Mouse (Mus musculus) embryonic facial prominence, embryonic 11.5 days (tissue): ENCODE measurements around the gene Fabp3. TPM values are rescaled to one million over a fixed set of nuclear protein-coding genes. Genes with fewer than 3 reads are reported as not detected.

Experiments used
- ATAC-seq: fragments of 200-750 bp; cut with Nextera tagmentation; replicated peaks from 2 replicates; pipeline ENCODE4 v1.8.0; 2017; ENCODE audit warnings: low read depth; ENCODE audit not compliant: insufficient number of reproducible peaks, low FRiP score, low TSS enrichment
- DNase-seq: peaks from one replicate; pipeline ENCODE4 v3.0.0-alpha.2; 2015; ENCODE audit warnings: low spot score
- H3K27ac ChIP-seq: fragments of 300-500 bp; sonication (generic); replicated peaks from 2 replicates; pipeline ENCODE4 v1.5.1; 2014; ENCODE audit warnings: mild to moderate bottlenecking, low read depth, low read length, control low read depth
- H3K27me3 ChIP-seq: fragments of 300-500 bp; sonication (generic); 2 replicates; pipeline ENCODE4 v1.6.1; 2014; ENCODE audit warnings: mild to moderate bottlenecking, low read length, moderate library complexity, mixed read lengths; ENCODE audit not compliant: control insufficient read depth, insufficient read depth
- H3K36me3 ChIP-seq: fragments of 300-500 bp; sonication (generic); replicated peaks from 2 replicates; pipeline ENCODE4 v1.6.1; 2014; ENCODE audit warnings: low read depth, mild to moderate bottlenecking, low read length, moderate library complexity, mixed read lengths; ENCODE audit not compliant: control insufficient read depth, insufficient read depth
- H3K4me1 ChIP-seq: fragments of 300-500 bp; sonication (generic); 2 replicates; pipeline ENCODE4 v1.6.1; 2014; ENCODE audit warnings: low read length, mixed read lengths; ENCODE audit not compliant: control insufficient read depth, insufficient read depth
- H3K4me2 ChIP-seq: fragments of 300-500 bp; sonication (generic); 2 replicates; pipeline ENCODE4 v1.6.1; 2014; ENCODE audit warnings: low read depth, mild to moderate bottlenecking, control low read depth, low read length, moderate library complexity
- H3K4me3 ChIP-seq: fragments of 300-500 bp; sonication (generic); 2 replicates; pipeline ENCODE4 v1.5.1; 2014; ENCODE audit warnings: low read depth, low read length, control low read depth
- H3K9ac ChIP-seq: fragments of 300-500 bp; sonication (generic); replicated peaks from 2 replicates; pipeline ENCODE4 v1.6.1; 2014; ENCODE audit warnings: mild to moderate bottlenecking, control low read depth, low read length
- H3K9me3 ChIP-seq: fragments of 300-500 bp; sonication (generic); replicated peaks from 2 replicates; pipeline ENCODE4 v1.6.1; 2016; ENCODE audit warnings: mild to moderate bottlenecking, low read length, inconsistent platforms, mixed read lengths; ENCODE audit not compliant: control insufficient read depth
- WGBS: fragments of 180-500 bp; shearing (Covaris S2); extraction: QIAGEN DNeasy Blood & Tissue Kit; methylation state at CpG from one replicate; pipeline ENCODE4 v1.1.7; 2014; 5-methylcytosine and 5-hydroxymethylcytosine counted together
- polyA plus RNA-seq: library from polyadenylated mRNA; unstranded; fragments of >200 nt; fragmentation: Nextera tagmentation; extraction: Ambion mirVana; gene quantifications from 2 replicates; pipeline ENCODE4 v1.2.1, GENCODE M21; 2014

Fabp3 gene
- 12.4 and 15.9 TPM in 2 replicates for polyA plus RNA-seq

- Histone ChIP-seq H3K36me3 (no peaks in the 10 kb centered on the region), H3K4me3 (peak within 1 kb of the TSS; percentile 44), H3K9me3 (no peaks in the 10 kb centered on the region), H3K9ac (peak within 1 kb of the TSS; percentile 43), H3K27me3 (peaks cover 27% of the 10 kb centered on the region), H3K4me2 (peak within 1 kb of the TSS; percentile 91), H3K4me1 (no peaks in the 10 kb centered on the region), H3K27ac (no peak within 1 kb of the TSS)
- peak; percentile 55 for ATAC-seq
- under 1% methylated on average over 52 of the region's 52 CpGs for WGBS
- peak; percentile 62 for DNase-seq
Measured at GRCm38 (mm10) chr4:130308231-130309081, at the start of gene Fabp3, which contains the start of gene Gm10570. Gene Fabp3 (plus strand): TSS chr4:130308595. Gene Gm10570 (minus strand): TSS chr4:130308674.

- Histone ChIP-seq H3K27ac (no peak overlapping the region), H3K9ac (no peak overlapping the region), H3K36me3 (no peaks in the 10 kb centered on the region; the same call in 1 of the 2 replicates), H3K27me3 (no peaks in the 10 kb centered on the region), H3K4me2 (no peak overlapping the region), H3K4me1 (peaks cover 3% of the 10 kb centered on the region; the same call in 1 of the 2 replicates), H3K9me3 (no peaks in the 10 kb centered on the region), H3K4me3 (no peak overlapping the region)
- 32% methylated on average over 5 of the region's 5 CpGs for WGBS
- DNase-seq (peak; percentile 13), ATAC-seq (no peak)
Measured at GRCm38 (mm10) chr4:130260406-130260805, 48.0 kb upstream of the Fabp3 start.

- 21% methylated on average over 11 of the region's 11 CpGs for WGBS
- Histone ChIP-seq H3K9ac (peak overlapping the region; percentile 25; the same call in 1 of the 2 replicates), H3K4me2 (no peak overlapping the region), H3K27me3 (no peaks in the 10 kb centered on the region), H3K4me1 (peaks cover 3% of the 10 kb centered on the region; the same call in 1 of the 2 replicates), H3K9me3 (no peaks in the 10 kb centered on the region), H3K27ac (no peak overlapping the region), H3K4me3 (no peak overlapping the region), H3K36me3 (no peaks in the 10 kb centered on the region; the same call in 1 of the 2 replicates)
- DNase-seq (no peak), ATAC-seq (no peak)
Measured at GRCm38 (mm10) chr4:130264131-130264530, 44.3 kb upstream of the Fabp3 start.

- WGBS, result 23% methylated on average over 24 of the region's 24 CpGs
- ATAC-seq, result no peak
- Histone ChIP-seq H3K27ac (no peak overlapping the region), H3K27me3 (no peaks in the 10 kb centered on the region), H3K36me3 (no peaks in the 10 kb centered on the region; the same call in 1 of the 2 replicates), H3K9me3 (no peaks in the 10 kb centered on the region), H3K4me2 (no peak overlapping the region), H3K9ac (no peak overlapping the region), H3K4me3 (no peak overlapping the region), H3K4me1 (peaks cover 3% of the 10 kb centered on the region; the same call in 1 of the 2 replicates)
- peak; percentile 76 for DNase-seq
Measured at GRCm38 (mm10) chr4:130264698-130265349, 43.6 kb upstream of the Fabp3 start.

- 45% methylated on average over 9 of the region's 9 CpGs for WGBS
- no peak overlapping the region for H3K9ac ChIP-seq
- no peak overlapping the region for H3K27ac ChIP-seq
- H3K9me3 ChIP-seq, result no peaks in the 10 kb centered on the region
- no peak overlapping the region for H3K4me3 ChIP-seq
- ATAC-seq (no peak), DNase-seq (peak; percentile 12)
- H3K36me3 ChIP-seq, result no peaks in the 10 kb centered on the region; the same call in 1 of the 2 replicates
- peaks cover 3% of the 10 kb centered on the region; the same call in 1 of the 2 replicates for H3K4me1 ChIP-seq
- no peaks in the 10 kb centered on the region for H3K27me3 ChIP-seq
- H3K4me2 ChIP-seq, result no peak overlapping the region
Measured at GRCm38 (mm10) chr4:130266601-130267000, 41.8 kb upstream of the Fabp3 start.

- WGBS, result 72% methylated on average over 7 of the region's 7 CpGs
Measured at GRCm38 (mm10) chr4:130267069-130267468, 41.3 kb upstream of the Fabp3 start.

GRCm38 (mm10) chr4:130268736-130269135, 39.7 kb upstream of the Fabp3 start:
- Histone ChIP-seq H3K9me3 (no peaks in the 10 kb centered on the region), H3K36me3 (no peaks in the 10 kb centered on the region), H3K4me1 (peaks cover 3% of the 10 kb centered on the region; the same call in 1 of the 2 replicates), H3K27ac (no peak overlapping the region), H3K9ac (no peak overlapping the region), H3K27me3 (no peaks in the 10 kb centered on the region; the same call in 1 of the 2 replicates), H3K4me3 (no peak overlapping the region), H3K4me2 (no peak overlapping the region)
- ATAC-seq, result no peak
- 85% methylated on average over 10 of the region's 10 CpGs for WGBS
- DNase-seq, result no peak

More at GRCm38 (mm10) chr4:130267069-130267468, 41.3 kb upstream of the Fabp3 start:
- peaks cover 3% of the 10 kb centered on the region; the same call in 1 of the 2 replicates for H3K4me1 ChIP-seq
- H3K27me3 ChIP-seq, result no peaks in the 10 kb centered on the region
- no peak for DNase-seq
- H3K9ac ChIP-seq, result no peak overlapping the region
- no peak for ATAC-seq
- H3K4me2 ChIP-seq, result no peak overlapping the region
- H3K36me3 ChIP-seq, result no peaks in the 10 kb centered on the region; the same call in 1 of the 2 replicates
- no peak overlapping the region for H3K4me3 ChIP-seq
- no peak overlapping the region for H3K27ac ChIP-seq
- H3K9me3 ChIP-seq, result no peaks in the 10 kb centered on the region
